ENCODE assay signal across 8 mouse cellular contexts in genomic region chr6:125166861-125167650, GRCm38 (mm10). TPM values are rescaled to one million over a fixed set of nuclear protein-coding genes. Genes with fewer than 3 reads are reported as not detected.
DNase-seq lines count a peak whose midpoint lies in the region; ATAC-seq and TF ChIP-seq lines count a peak whose summit lies in the region.

No protein-coding gene starts in this region.

- H3K4me1 ChIP-seq in forebrain, embryonic 13.5 days = peaks cover 45% of the 10 kb centered on the region
- H3K4me1 ChIP-seq in neural tube, embryonic 14.5 days (ENCODE audit: control insufficient read depth, insufficient read depth, low read length) = peaks cover 25% of the 10 kb centered on the region

- no peaks in the 10 kb centered on the region for H3K9me3 ChIP-seq in forebrain, embryonic 13.5 days (replicated peaks)
- no peaks in the 10 kb centered on the region for H3K9me3 ChIP-seq in neural tube, embryonic 14.5 days (ENCODE audit: control insufficient read depth, low read length)

- peaks cover 72% of the 10 kb centered on the region for H3K36me3 ChIP-seq in forebrain, embryonic 13.5 days (ENCODE audit: poor library complexity, severe bottlenecking)
- peaks cover 46% of the 10 kb centered on the region for H3K36me3 ChIP-seq in neural tube, embryonic 14.5 days (ENCODE audit: control insufficient read depth, insufficient read depth, low read length)

- H3K27me3 ChIP-seq in forebrain, embryonic 13.5 days = no peaks in the 10 kb centered on the region
- H3K27me3 ChIP-seq in neural tube, embryonic 14.5 days (ENCODE audit: control insufficient read depth, insufficient read depth, low read length) = no peaks in the 10 kb centered on the region

- DNase-seq in layer of hippocampus, adult 2 months (ENCODE audit: low spot score in 2 of 2) = peak; percentile 49 to 67
- no peak for DNase-seq in layer of hippocampus, adult 11-12 months (ENCODE audit: low spot score)
- DNase-seq in adrenal gland, postnatal 10 days = peak; percentile 73
- peak; percentile 73 for DNase-seq in heart, postnatal 4 days
- DNase-seq in liver = peak; percentile 60
- DNase-seq in natural killer cell, adult 2 months (ENCODE audit: low spot score in 2 of 2) = no peak

- H3K27ac ChIP-seq in layer of hippocampus, adult 2 months = peak overlapping the region; percentile 98
- H3K27ac ChIP-seq in forebrain, embryonic 13.5 days = peak overlapping the region; percentile 89
- H3K27ac ChIP-seq in neural tube, embryonic 14.5 days (ENCODE audit: low read depth, low read length) = peak overlapping the region; percentile 93; the same call in 1 of the 2 replicates

- H3K4me2 ChIP-seq in forebrain, embryonic 13.5 days = peak overlapping the region; percentile 98
- peak overlapping the region; percentile 91 for H3K4me2 ChIP-seq in neural tube, embryonic 14.5 days (ENCODE audit: low read depth, low read length)

- TF ChIP-seq CTCF in layer of hippocampus, adult 2 months (conservative IDR thresholded peaks at IDR 0.05) = no peak

- peak overlapping the region; percentile 99 for H3K9ac ChIP-seq in forebrain, embryonic 13.5 days
- H3K9ac ChIP-seq in neural tube, embryonic 14.5 days (replicated peaks; ENCODE audit: low read depth, low read length) = peak overlapping the region; percentile 88; the same call in 1 of the 2 replicates

- ATAC-seq in forebrain, embryonic 13.5 days = no peak
- ATAC-seq in neural tube, embryonic 14.5 days (ENCODE audit: low read depth) = no peak

- WGBS in forebrain, embryonic 13.5 days = 11% methylated on average over 10 of the region's 10 CpGs
- 22% methylated on average over 10 of the region's 10 CpGs for WGBS in neural tube, embryonic 14.5 days

- H3K4me3 ChIP-seq in layer of hippocampus, adult 2 months = peak overlapping the region; percentile 99
- H3K4me3 ChIP-seq in forebrain, embryonic 13.5 days = peak overlapping the region; percentile 96
- H3K4me3 ChIP-seq in neural tube, embryonic 14.5 days (ENCODE audit: low read depth, low read length) = peak overlapping the region; percentile 13; the same call in 1 of the 2 replicates

RNA-seq across cellular contexts. Expression of gene Gapdh, which starts 0.8 kb away (rescaled TPM):
- total RNA-seq in layer of hippocampus, adult 2 months (2021) = 1,000 to 10,000 TPM; 2,438 to 2,531 TPM
- 1,000 to 10,000 TPM; 1,844 to 1,863 TPM for total RNA-seq in adrenal gland, postnatal 10 days (2021)
- 1,974 and 2,008 TPM in 2 replicates for polyA plus RNA-seq in forebrain, embryonic 13.5 days (2015; fragmentation: Nextera tagmentation; extraction: Ambion mirVana)
- total RNA-seq in heart, postnatal 4 days (2021) = 1,000 to 10,000 TPM; 3,371 to 3,611 TPM
- 1,265 and 1,492 TPM in 2 replicates for polyA plus RNA-seq in neural tube, embryonic 14.5 days (2014; fragmentation: Nextera tagmentation; extraction: Ambion mirVana)

RNA-seq across cellular contexts. Expression of gene Iffo1, which starts 22.0 kb away (rescaled TPM):
- 10 to 100 TPM; 69.9 to 71.9 TPM for total RNA-seq in layer of hippocampus, adult 2 months (2021)
- total RNA-seq in adrenal gland, postnatal 10 days (2021) = 10 to 100 TPM; 16.7 to 30.1 TPM
- 11.9 and 14.4 TPM in 2 replicates for polyA plus RNA-seq in forebrain, embryonic 13.5 days (2015; fragmentation: Nextera tagmentation; extraction: Ambion mirVana)
- total RNA-seq in heart, postnatal 4 days (2021) = 10 to 100 TPM; 18.0 to 18.6 TPM
- 18.3 and 18.5 TPM in 2 replicates for polyA plus RNA-seq in neural tube, embryonic 14.5 days (2014; fragmentation: Nextera tagmentation; extraction: Ambion mirVana)

RNA-seq across cellular contexts. Expression of gene Ncapd2, which starts 24.4 kb away (rescaled TPM):
- 10 to 100 TPM; 24.3 to 28.5 TPM for total RNA-seq in layer of hippocampus, adult 2 months (2021)
- 10 to 100 TPM; 46.9 to 62.7 TPM for total RNA-seq in adrenal gland, postnatal 10 days (2021)
- 146 and 153 TPM in 2 replicates for polyA plus RNA-seq in forebrain, embryonic 13.5 days (2015; fragmentation: Nextera tagmentation; extraction: Ambion mirVana)
- 100 to 1,000 TPM; 101 to 111 TPM for total RNA-seq in heart, postnatal 4 days (2021)
- 22.6 and 46.4 TPM in 2 replicates for polyA plus RNA-seq in neural tube, embryonic 14.5 days (2014; fragmentation: Nextera tagmentation; extraction: Ambion mirVana)

RNA-seq across cellular contexts. Expression of gene Mrpl51, which starts 24.5 kb away (rescaled TPM):
- total RNA-seq in layer of hippocampus, adult 2 months (2021) = 10 to 100 TPM; 70.8 to 75.3 TPM
- 100 to 1,000 TPM; 250 to 274 TPM for total RNA-seq in adrenal gland, postnatal 10 days (2021)
- polyA plus RNA-seq in forebrain, embryonic 13.5 days (2015; fragmentation: Nextera tagmentation; extraction: Ambion mirVana) = 193 and 202 TPM in 2 replicates
- total RNA-seq in heart, postnatal 4 days (2021) = 100 to 1,000 TPM; 248 to 271 TPM
- 135 and 138 TPM in 2 replicates for polyA plus RNA-seq in neural tube, embryonic 14.5 days (2014; fragmentation: Nextera tagmentation; extraction: Ambion mirVana)

RNA-seq across cellular contexts. Expression of gene Nop2, which starts 35.3 kb away (rescaled TPM):
- total RNA-seq in layer of hippocampus, adult 2 months (2021) = 10 to 100 TPM; 30.8 to 31.7 TPM
- 10 to 100 TPM; 36.7 to 42.2 TPM for total RNA-seq in adrenal gland, postnatal 10 days (2021)
- 49.1 and 58.3 TPM in 2 replicates for polyA plus RNA-seq in forebrain, embryonic 13.5 days (2015; fragmentation: Nextera tagmentation; extraction: Ambion mirVana)
- 10 to 100 TPM; 24.4 to 25.3 TPM for total RNA-seq in heart, postnatal 4 days (2021)
- 45.0 and 49.6 TPM in 2 replicates for polyA plus RNA-seq in neural tube, embryonic 14.5 days (2014; fragmentation: Nextera tagmentation; extraction: Ambion mirVana)

Comparison
In these comparisons a context has a peak if more than half of its experiments do, and no peak if none do; other contexts are left out.
1. DNase-seq: peak in layer of hippocampus, adult 2 months (2 of 2), adrenal gland, postnatal 10 days (single experiment), heart, postnatal 4 days (single experiment) and liver (single experiment); none in layer of hippocampus, adult 11-12 months (single experiment) and natural killer cell, adult 2 months (0 of 2).
2. H3K4me3 ChIP-seq: peak in every context shown above with its lines; median percentile 99 in layer of hippocampus, adult 2 months; 96 in forebrain, embryonic 13.5 days; 13 in neural tube, embryonic 14.5 days.
3. Peak in every context shown above with its lines, with median percentiles within 50 percentile points of each other: H3K27ac ChIP-seq.